Mouse (Mus musculus) frontal cortex, postnatal 36 days (tissue): ENCODE data around the gene Nfkb1.

Source experiments
- DNase-seq, 2 experiments: peaks; one replicate each; pipeline ENCODE4 v3.0.0; 2022; ENCODE audit warnings: low spot score in 2 of 2

Gene Nfkb1

GRCm38 (mm10) chr3:135702658-135703057 is 11.3 kb upstream of the Nfkb1 start:
- peak; percentile 33 to 53 for DNase-seq

DNA sequence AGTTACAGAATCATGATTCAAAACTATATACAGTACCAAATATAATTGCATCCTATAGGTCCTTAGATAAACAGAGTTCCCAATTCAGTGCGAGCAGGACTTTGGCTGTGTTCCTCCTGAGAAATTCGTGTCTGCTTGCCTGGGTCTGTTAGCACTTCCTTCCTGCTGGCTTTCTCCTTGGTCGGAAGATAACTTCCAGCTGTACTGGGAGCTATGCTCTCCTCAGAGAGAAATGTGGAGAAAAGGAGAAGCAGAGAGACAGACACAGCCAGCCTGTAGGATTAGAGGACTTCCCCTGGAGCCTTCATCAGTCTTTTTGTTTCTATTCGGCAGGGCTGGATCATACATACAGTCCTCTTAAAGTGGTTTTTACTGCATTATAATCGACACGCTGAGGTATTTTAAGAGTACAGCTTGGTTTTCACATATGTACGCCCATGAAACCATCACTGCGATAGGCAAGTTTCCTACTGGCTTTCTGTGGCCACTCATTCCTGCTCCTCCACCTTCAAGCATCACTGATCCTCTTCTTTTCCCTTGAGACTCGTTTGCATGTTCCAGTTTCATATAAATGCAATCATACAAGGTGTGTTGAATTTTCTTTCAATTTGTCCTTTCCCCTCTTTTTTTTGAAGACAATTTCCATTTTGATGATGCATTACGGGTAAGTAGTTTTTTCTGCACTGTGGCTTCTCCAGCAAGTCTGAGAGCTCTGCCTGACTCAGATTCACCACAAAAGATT is 8.3 kb upstream of the Nfkb1 start:
- no peak for DNase-seq

DNA sequence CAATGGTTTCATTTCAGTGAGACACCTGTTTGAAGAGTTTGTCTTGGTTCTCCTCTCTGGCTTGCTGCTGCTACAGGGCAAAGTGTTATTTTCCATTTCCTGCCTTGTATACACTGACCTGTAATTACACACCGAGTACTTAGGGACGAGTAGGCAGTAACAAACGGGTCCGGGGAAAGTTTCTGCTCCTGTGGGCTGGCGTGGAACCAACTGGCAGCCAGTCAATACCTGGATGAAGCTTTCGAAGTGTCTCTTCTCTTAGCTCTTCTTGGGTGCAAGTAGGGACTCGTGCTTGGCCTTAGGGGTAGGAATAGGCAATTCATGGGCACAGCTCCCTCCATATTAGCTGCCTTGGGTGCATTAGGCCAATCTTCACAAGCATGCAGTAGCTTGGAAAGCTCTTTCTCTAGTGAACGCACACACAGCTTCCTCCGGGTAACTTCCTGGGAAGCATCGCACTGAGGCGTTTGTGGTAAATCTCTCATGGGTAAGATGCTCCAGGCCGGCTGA is 7.2 kb upstream of the Nfkb1 start:
- DNase-seq = no peak

- no peak for DNase-seq
Measured at GRCm38 (mm10) chr3:135696262-135696661, 4.9 kb upstream of the Nfkb1 start.

GRCm38 (mm10) chr3:135692999-135693398 is 1.7 kb upstream of the Nfkb1 start:
- DNase-seq = no peak

DNA sequence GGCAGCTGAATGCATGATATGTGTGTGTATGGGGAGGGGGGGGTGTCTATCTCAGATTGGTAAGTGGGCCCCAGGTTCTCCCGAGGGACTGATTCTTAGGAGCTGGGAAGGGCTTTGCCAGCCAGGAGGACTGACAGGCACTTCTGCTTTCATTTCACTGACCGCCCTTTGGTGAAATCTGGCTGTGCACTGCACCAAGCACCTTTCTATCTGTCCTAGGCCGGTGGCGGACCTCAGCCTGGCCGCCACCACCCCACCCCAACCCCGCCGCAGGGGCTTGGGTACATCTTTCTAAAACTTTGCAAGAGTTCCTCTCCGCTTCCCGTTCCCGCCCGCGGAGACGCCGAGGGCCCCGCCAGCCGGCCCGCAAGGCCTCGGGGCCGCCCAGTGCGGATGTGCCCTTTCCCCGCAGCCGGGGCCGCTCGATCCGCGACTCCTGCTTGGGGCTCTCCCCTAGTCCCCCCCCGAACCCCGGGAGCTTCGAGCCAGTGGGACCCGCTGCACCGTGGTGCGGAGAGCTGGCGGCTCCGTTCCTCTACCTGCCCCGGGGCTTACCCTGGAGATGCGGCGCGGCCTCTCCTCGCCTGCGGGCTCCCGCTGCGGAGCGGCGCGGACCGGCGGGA is 668 bp downstream of the Nfkb1 start:
- peak in 1 of 2 experiments; percentile 19 for DNase-seq

DNA sequence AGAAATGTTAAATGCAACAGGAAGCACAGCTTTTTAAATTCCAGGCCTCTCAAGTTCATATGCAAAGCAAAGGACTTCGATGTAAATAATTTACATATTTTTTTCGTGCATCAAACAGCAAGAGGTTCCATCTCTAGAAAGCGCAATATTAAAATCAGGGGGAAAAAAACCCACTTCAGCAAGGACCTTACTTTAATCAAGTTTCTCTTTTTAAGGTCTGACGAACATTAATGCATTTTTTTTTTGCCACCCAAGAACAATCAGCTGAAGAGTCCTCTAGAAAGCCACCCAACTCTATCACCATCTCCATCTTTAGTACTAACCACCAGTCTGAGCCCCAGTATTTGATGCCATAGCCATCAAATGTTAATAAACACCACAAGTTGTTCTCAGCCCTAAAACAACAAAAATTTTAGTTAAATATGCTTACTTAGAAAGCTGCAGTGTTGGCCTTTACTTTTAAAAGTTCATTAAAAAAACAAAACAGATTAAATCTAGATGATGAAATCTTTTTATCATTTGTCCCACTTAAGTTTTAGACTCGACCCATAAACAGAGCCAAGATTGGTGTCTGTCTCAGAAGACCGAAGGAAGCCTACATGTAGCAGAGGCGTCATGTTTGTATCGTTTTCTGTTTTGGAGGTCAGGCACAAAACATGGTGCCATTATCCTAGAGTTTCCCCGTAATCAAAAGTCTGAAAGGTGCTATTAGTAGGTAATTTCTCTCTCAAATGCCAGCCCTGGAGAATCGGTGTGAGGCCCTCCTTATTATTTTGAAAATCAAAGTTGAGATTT is 1.4 kb downstream of the Nfkb1 start:
- DNase-seq = no peak

DNA sequence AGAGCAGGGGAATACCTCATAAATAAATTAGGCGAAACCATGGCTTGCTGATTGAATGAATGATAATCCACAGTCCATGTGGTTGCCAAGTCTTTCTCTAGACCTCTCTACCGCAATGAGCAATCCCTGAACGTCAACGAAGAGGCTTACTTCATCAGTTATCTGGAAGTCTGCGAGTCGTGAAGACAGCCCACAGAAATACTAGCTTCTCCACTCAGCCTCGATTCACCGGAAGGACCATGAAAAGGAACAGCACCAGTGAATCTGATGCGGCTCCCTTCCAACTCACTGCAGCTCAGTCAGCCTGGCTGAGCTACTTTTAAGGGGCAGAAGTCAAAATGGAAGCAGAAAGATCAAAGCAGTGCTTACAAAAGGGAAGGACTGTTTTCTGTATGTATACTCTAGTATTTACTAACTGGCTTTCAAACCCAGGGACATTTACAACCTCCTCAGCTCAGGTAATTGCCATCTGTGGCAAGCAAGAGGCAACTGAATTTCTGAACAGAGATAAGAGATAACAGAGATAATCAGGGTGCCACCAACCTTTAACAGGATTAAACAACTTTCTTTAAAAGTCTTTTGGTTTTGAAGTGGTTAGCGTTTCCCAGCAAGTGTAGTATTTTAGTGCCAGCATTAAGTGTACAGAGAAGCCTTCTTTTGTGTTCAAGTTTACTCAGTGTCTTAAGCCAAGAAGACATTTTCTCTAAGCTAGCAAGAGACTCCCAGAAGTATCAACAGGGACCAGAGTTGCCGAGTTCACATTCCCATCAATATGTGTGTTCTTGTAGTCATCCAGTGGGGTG is 2.2 kb downstream of the Nfkb1 start:
- no peak for DNase-seq

DNA sequence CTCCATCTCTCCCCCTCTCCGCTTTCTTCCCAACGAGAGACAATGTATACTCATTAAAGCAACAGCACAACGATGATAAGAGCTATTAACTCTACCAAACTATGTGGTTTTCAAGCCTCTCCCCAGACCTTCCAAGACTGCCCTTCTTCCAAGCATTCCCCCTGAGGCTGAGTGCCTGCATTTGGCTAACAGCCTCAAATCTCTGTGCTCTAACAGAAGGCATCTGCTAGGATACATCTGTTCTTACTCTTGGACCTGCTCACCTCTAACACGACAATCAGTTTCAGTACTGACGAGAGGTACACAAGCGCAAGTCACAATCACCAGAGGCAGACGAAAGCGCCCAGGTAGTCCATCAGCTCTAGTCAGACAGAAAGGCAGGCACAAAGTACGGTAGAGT is 3.4 kb downstream of the Nfkb1 start:
- no peak for DNase-seq

DNA sequence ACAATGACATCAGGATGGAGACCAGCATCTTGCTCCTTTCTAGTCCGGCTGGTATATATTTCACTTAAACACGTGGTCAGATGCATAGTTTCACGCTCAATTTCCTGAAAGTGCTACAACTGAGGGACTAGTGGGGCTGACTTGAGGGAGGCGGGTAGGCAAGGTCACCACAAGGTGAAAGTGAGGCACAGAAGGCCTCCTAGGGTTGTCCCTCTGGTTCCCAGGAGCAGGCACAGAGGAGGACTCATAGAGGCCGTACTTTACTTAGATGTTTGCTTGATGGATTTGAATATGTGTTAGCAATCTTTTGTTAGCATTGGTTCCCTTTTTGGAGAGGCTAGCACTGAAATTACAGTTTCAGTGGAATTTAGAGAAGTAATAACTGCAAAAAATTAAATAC is 4.9 kb downstream of the Nfkb1 start:
- DNase-seq = no peak

DNA sequence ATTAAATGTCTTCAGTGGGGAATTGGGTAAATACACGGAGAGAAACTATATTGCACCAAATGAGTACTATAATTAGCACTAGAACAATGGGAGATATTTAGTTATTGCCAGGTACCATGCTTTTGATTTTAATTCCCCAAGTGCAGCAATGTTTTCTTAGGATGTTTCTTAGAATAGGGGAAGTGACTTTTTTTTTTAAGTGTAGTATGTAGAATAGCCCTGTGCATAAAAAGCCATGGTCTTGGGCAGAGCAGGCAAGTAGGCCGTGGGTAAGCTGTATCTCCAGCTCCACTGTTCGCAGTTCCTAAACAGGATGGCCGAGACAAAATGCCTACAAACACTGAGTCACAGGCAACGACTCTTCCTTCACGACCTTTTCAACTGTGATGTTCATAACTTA is 8.1 kb downstream of the Nfkb1 start:
- no peak for DNase-seq

DNA sequence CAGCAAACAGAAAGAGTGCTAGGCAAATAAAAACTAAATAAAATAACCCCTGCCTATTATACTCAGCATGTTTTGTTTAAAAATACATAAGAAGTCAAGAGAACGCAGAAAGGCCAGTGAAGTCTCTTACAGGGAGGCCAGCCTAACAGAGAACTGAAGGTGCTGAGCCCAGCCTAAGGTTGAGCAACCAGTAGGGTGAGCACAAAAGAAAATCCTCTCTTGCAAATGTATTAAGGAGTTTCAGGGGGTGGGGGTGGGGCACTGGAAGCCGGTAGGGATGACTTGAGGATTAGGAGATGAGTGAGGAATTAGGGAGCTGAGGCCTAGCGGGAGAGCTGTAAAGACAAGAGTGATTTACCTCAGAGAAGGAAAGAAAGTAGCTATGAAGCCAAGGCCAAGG is 9.1 kb downstream of the Nfkb1 start:
- DNase-seq = no peak

GRCm38 (mm10) chr3:135681272-135681783 is 10.0 kb downstream of the Nfkb1 start:
- no peak for DNase-seq

GRCm38 (mm10) chr3:135680213-135680843 is 11.0 kb downstream of the Nfkb1 start:
- no peak for DNase-seq

DNA sequence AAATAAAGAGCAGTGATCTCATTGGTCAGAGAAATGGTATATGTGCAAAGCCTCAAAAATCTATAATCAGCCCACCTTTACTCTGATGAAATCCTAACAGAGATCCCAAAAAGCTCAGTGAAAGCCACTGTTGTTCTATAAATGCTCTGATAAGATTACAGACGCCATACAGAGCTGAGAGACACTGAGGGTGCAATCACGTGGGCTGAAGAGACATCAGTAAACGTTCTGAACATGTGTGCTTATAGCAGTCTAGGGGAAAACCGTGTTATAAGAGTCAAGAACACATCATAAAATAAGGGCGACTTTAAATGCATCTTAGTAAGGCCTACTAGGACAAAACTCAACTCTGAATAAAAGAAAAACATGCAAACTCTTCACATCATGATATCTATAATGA is 14.3 kb downstream of the Nfkb1 start:
- no peak for DNase-seq

DNA sequence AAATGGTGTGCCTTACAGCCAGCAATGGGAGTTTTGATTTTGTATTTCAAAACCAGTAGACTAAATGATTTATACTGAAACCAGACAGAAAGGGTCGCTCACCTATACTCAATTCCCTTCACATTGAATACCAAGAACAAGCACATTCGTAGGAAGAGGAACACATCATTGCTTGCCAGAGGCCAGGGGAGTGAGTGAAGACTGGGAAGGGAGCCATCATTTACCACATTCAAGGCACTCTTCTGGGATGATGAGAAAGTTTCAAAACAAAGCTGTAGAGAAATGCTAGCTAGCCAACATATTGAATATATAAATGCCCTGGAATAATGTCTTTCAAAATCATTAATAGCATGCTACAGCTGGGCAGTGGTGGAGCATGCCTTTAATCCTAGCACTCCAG is 15.0 kb downstream of the Nfkb1 start:
- DNase-seq = no peak

DNA sequence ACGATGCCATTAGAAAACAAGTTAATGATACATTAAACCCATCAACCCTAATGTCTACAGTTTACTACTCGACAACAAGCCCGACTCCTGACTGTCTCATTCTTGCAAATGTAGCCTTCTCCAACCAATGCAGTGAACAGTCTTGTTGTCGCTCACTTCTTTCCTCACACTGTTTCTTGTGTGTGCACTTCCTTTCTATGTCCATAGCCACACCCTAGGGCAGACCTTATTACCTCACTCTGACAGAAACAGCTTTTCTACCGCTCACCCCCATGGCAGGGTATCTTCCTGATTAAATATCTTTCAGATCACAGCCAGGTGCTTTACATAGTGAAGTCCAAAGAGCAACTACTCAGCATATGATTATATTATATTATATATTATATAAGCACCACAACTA is 15.9 kb downstream of the Nfkb1 start:
- no peak for DNase-seq

GRCm38 (mm10) chr3:135674716-135675392 is 16.5 kb downstream of the Nfkb1 start:
- no peak for DNase-seq

- no peak for DNase-seq
Measured at GRCm38 (mm10) chr3:135673695-135674094, 17.7 kb downstream of the Nfkb1 start.

DNA sequence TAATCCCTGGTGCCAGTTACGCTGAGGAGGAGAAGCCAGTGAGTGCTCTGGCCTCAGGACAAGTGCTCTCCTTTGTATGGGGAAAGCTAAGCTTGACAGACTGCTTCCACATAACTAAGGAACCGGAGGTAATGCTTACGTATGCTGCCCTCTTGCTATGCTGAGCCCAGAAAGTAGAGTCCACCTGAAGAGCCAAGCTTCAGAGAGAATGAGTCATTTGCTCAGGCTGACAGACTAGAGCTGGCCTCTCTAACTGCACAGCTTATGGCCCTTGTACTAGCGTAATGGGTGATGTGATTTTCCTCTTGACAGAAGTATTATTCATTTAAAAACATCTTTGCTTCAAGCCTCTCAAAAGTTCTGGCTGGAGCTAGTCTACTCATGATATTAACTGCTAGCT is 18.3 kb downstream of the Nfkb1 start:
- DNase-seq = no peak

GRCm38 (mm10) chr3:135672135-135672534 is 19.2 kb downstream of the Nfkb1 start:
- no peak for DNase-seq
